Mouse (Mus musculus) layer of hippocampus, postnatal 14 days (tissue): ENCODE measurements around the gene Rnase4. TPM values are rescaled to one million over a fixed set of nuclear protein-coding genes. Genes with fewer than 3 reads are reported as not detected.
A peak's percentile ranks its signal among the peaks of the same experiment; 100 is the strongest.

Experiments
- DNase-seq, 2 experiments: peaks; one replicate each; pipeline ENCODE4 v3.0.0; 2021 to 2022; ENCODE audit warnings: low spot score in 2 of 2, mixed read lengths in 1 of 2
- long read RNA-seq, 2 experiments: library from polyadenylated mRNA; stranded (forward); transcript quantifications; one replicate each; pipeline ENCODE4 v2.0.0; 2021
- total RNA-seq, 2 experiments: library from RNA; stranded (reverse); gene quantifications; 2 replicates each; pipeline ENCODE4 v1.2.3; 2021

Rnase4 gene
- total RNA-seq: 10 to 100 TPM; 19.8 to 20.8 TPM
- long read RNA-seq, experiment 1, transcript Rnase4-201 (2 exons, 1,518 nt): major isoform, 7 of 8 reads
- long read RNA-seq, experiment 1, partial matches to known transcripts: 1 of 8 reads
- long read RNA-seq, experiment 1, other reads (novel, unspliced or antisense): 0 of 8 reads
- long read RNA-seq, experiment 2, transcript Rnase4-201 (2 exons, 1,518 nt): major isoform, 12 of 18 reads
- long read RNA-seq, experiment 2, partial matches to known transcripts: 6 of 18 reads
- long read RNA-seq, experiment 2, other reads (novel, unspliced or antisense): 0 of 18 reads

DNA sequence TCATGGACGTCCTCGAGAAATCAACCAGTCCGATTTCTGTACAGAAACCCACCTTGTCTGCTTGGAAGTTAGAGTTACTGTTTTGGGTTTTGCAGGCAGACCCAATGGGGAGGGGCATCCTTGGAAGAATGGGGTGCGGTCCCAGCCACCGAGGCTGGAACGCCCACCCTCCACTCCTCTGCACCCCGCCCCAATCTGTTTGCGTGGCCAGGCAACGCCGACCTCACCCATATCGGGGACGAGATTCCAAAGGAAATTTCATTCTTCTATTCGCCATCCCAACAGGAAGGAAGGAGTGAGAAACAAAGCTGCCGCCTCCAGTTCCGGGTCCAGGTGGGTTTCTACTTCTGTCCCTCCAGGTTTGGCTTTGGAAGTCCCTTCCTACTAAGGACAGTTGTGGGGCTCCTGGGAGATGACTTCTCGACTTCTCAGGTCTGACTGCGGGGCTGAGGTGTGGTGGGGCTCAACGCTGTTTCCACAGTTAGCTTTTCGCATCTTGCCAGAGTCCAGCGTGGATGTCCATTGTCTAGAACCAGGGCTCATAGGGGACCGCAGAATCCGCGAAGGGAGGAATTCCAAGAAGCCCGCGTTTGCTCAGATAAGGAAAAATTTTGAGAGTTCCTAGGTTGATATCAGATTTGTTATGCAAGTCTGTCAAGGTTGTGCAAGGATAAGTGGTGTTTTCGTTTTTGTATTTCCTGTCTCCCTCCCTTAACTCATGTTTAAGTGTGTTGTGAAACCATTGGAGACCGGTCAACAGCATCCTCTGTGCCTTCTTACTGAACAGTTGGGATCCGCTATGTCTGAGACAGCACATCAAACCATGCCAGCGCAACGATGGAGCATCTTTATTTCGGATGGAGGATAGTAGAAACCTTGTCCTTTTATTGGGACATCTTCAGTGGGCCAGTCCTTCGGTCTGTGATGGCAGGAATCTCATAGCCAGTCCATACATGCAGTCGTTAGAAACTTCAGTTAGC, at the start of gene Rnase4, which contains the start of gene Ang:
Gene Rnase4 (plus strand): TSS at position 157 of the 980 bp plus-strand sequence.
Gene Ang (plus strand): TSS at position 230 of the 980 bp plus-strand sequence.
- DNase-seq: peak in 1 of 2 experiments; percentile 34

- DNase-seq: no peak
Observed at GRCm38 (mm10) chr14:51041769-51042168, 49.1 kb upstream of the Rnase4 start, which contains the start of gene Rnase9. Gene Rnase9 (minus strand): TSS chr14:51041869.

DNA sequence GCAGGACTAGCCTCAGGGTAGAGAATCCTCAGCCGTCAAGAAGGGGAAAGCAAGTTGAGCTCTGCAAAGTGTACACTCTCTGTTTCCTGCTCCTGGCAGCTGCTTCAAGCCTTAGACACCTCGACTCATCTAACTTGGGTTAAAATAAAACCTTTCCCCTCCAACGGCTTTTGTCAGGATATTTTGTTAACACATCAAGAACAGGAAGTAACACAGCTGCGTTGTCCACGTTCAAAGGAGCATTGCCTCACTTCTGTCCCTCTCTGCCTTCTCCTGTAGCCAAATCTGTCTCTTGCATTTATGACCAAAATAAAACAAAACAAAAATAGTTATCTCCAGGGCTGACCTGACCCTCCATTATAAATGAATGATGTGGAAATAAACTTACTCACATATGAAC, 43.0 kb upstream of the Rnase4 start:
- no peak for DNase-seq

DNA sequence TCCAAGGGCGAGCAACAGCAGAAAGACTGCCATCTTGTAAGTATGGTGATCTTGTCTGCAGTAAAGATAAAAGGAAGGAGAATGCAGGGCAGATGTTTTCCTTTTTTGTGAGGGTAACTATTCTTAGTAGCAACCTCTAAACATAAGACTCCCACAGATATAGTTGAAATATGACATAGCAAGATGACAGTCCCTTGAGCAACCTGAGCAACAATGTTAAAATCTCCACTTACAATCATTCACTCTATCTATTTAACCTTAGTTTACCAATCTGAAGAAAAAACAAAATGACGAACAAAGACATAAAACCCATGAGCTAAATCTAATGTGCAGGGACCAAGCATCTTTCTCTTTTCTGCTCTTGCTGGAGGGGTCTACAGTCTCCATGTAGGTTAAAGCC, 40.8 kb upstream of the Rnase4 start, which contains the start of gene Rnase11:
Gene Rnase11 (minus strand): TSS at position 101 of the 400 bp plus-strand sequence.
- no peak for DNase-seq

- no peak for DNase-seq
Observed at GRCm38 (mm10) chr14:51051941-51052340, 38.9 kb upstream of the Rnase4 start.

GRCm38 (mm10) chr14:51053176-51053575, 37.7 kb upstream of the Rnase4 start:
- no peak for DNase-seq

- no peak for DNase-seq
Observed at GRCm38 (mm10) chr14:51054243-51055237, 36.3 kb upstream of the Rnase4 start.

- no peak for DNase-seq
Observed at GRCm38 (mm10) chr14:51057401-51057831, 33.5 kb upstream of the Rnase4 start, which contains the start of gene Rnase12. Gene Rnase12 (minus strand): TSS chr14:51057661.

DNA sequence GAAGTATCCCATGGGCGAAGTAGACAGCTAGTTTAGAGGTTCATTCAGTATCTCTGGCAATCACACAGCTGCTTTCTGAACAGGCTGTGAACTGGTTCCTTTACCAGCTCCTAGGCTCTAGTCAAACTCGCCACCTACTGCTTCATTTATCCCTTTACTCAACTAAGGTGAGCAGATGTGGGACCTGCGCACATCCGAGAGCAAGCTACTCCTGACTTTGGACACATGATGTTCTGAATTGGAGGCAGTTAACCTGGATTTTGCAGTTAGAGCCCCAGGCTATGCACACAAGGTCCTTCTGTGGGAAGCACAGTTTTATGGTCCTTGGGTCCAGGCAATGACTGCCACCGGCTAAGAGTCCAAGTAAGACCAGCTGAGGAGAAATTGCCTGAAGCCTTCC, 30.1 kb upstream of the Rnase4 start:
- no peak for DNase-seq

DNA sequence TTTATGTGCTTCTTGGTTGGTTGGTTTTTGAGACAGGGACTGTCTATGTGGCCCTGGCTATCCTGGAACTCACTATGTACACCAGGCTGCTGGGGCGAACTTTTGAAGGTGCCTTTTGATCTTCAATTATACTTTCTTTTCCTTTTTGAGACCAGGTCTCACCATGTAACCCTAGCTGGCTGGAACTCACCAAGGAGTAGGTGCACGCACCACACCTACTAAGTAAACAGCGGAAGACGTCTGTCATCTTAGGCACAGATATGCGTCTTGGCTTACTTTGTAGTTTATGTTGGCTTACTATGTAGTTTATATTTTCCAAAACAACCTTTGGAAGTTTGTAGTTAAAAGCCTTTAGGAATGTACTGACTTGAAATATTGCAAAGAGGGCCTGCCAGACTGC, 21.9 kb upstream of the Rnase4 start:
- no peak for DNase-seq

GRCm38 (mm10) chr14:51069617-51070016, 21.3 kb upstream of the Rnase4 start:
- no peak for DNase-seq

GRCm38 (mm10) chr14:51074335-51074734, 16.5 kb upstream of the Rnase4 start, which contains the start of gene Olfr750:
Gene Olfr750 (minus strand): TSS chr14:51074435.
- no peak for DNase-seq

DNA sequence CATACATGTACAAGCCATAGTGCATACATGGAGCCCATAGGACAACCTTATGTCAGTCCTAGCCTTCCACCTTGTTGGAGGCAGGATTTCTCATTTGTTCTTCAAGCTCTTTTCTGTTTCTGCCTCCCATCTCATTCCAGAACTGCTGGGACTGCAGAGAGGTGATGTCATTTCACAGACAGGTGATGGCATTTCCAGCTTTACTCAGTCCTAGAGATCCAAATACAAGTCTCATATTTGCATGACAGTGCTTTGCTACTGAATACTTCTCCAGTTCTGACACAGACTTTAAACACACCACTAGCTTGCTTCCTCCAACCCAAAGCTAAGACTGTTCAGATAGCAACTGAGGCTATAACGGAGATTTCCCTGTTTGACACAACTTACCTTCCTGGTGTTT, 11.7 kb upstream of the Rnase4 start:
- no peak for DNase-seq

- no peak for DNase-seq
Observed at GRCm38 (mm10) chr14:51081035-51081434, 9.8 kb upstream of the Rnase4 start.

GRCm38 (mm10) chr14:51082599-51083581, 8.0 kb upstream of the Rnase4 start:
- DNase-seq: peak; percentile 37 to 65

DNA sequence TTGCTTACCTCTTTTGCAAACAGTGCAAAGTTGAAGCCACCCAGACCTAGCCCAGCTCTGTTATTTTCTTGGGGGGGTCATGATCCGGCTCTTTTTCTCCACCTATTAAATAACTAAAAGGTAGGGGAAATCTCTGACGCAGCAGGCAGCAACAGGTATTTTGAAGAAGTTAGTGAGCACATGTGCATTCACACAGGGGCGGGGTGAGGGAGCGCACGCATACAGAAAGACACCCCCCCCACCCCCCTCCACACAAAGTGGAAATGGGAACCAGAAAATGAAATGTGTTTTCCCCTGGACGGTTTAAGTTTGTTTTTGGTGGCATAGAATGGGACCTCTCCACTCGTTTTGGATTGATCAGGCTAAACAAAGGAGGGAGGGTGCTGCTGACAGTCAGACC, 7.1 kb upstream of the Rnase4 start:
- no peak for DNase-seq

DNA sequence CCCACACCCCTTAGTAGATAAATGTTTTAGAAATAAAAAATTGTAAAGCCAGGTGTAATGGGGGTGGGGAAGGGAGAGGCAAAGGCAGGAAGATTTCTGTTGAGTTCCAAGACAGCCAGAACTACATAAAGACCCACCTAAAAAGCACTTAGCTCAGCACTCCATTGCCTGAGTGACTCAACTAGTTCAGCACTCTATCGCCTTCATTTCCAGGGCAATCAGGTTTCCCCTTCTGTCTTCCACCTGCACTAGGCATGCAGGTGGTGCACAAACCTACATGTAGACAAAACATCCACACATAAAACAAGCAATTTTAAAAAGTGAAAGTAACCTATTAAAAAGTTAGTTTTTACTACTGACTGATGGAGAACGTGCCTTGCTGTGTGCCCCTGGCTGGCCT, 5.8 kb upstream of the Rnase4 start:
- DNase-seq: no peak

- DNase-seq: no peak
Observed at GRCm38 (mm10) chr14:51085911-51086310, 5.0 kb upstream of the Rnase4 start.

DNA sequence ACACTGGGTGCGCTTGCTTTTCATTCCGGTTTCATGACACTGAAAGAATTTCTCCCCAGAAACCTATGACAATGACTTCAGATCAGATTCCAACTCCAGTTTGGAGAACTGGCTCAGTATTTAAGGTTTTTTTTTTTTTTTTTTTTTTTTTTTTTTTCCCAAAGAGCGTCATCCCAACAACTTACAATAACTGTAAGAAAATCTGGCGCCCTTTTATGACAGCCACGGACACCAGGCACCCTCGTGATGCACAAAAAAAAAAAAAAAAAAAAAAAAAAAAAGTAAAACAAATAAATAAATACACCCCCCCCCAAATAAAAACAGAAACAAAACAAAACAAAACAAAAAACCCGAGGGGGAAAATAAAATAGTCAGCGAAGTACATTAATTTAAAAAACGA, 3.1 kb upstream of the Rnase4 start:
- DNase-seq: no peak
